Mouse (Mus musculus) MEL (cell line): ENCODE results near the gene Duox2. TPM values are rescaled to one million over a fixed set of nuclear protein-coding genes. Genes with fewer than 3 reads are reported as not detected.

Source experiments
- DNase-seq: peaks from one replicate; pipeline ENCODE4 v3.0.0; 2011; ENCODE audit warnings: low read depth, low spot score
- H3K27ac ChIP-seq: 2 replicates; pipeline ENCODE4 v1.5.1; 2012; ENCODE audit warnings: low read depth, mild to moderate bottlenecking, control low read depth, low read length, moderate library complexity; ENCODE audit not compliant: control insufficient read depth
- H3K27me3 ChIP-seq, 2 experiments: fragments of 150-350 bp in 1 of 2; sonication (generic) in 1 of 2; 2 replicates each; pipeline ENCODE4 v1.6.1; 2012; ENCODE audit warnings: low read length in 2 of 2, mild to moderate bottlenecking in 2 of 2, improper control_type of control experiment in 1 of 2, moderate library complexity in 1 of 2; ENCODE audit not compliant: insufficient read depth in 2 of 2, control insufficient read depth in 1 of 2
- H3K36me3 ChIP-seq, 2 experiments: 2 replicates each; pipeline ENCODE4 v1.6.1; 2012 to 2014; ENCODE audit warnings: low read length in 2 of 2, improper control_type of control experiment in 1 of 2, inconsistent platforms in 1 of 2, mild to moderate bottlenecking in 1 of 2; ENCODE audit not compliant: insufficient read depth in 2 of 2, control insufficient read depth in 1 of 2
- H3K4me1 ChIP-seq, 2 experiments: fragments of 150-350 bp in 1 of 2; sonication (generic) in 1 of 2; 2 replicates each; pipeline ENCODE4 v1.6.1; 2012; ENCODE audit warnings: low read length in 2 of 2, improper control_type of control experiment in 1 of 2, mild to moderate bottlenecking in 1 of 2; ENCODE audit not compliant: insufficient read depth in 2 of 2, control insufficient read depth in 1 of 2
- H3K4me3 ChIP-seq, 2 experiments: fragments of 150-350 bp in 1 of 2; sonication (generic) in 1 of 2; 2 replicates each; pipeline ENCODE4 v1.5.1; 2012; ENCODE audit warnings: low read depth in 2 of 2, low read length in 2 of 2, mild to moderate bottlenecking in 2 of 2, moderate library complexity in 2 of 2, control low read depth in 1 of 2, improper control_type of control experiment in 1 of 2; ENCODE audit not compliant: control insufficient read depth in 1 of 2, insufficient read depth in 1 of 2
- H3K79me2 ChIP-seq: 2 replicates; pipeline ENCODE4 v1.6.1; 2012; ENCODE audit warnings: mild to moderate bottlenecking, low read length, moderate library complexity; ENCODE audit not compliant: control insufficient read depth, poor library complexity, insufficient read depth
- H3K9ac ChIP-seq: 2 replicates; pipeline ENCODE4 v1.6.1; 2012; ENCODE audit warnings: low read depth, mild to moderate bottlenecking, control low read depth, low read length, moderate library complexity; ENCODE audit not compliant: control insufficient read depth, poor library complexity, severe bottlenecking
- H3K9me3 ChIP-seq: fragments of 150-350 bp; sonication (generic); replicated peaks from 2 replicates; pipeline ENCODE4 v1.6.1; 2012; ENCODE audit warnings: mild to moderate bottlenecking, low read length, improper control_type of control experiment, moderate library complexity; ENCODE audit not compliant: insufficient read depth
- CHD1 ChIP-seq: IDR thresholded peaks from 2 replicates; pipeline ENCODE4 v1.6.1; 2012; ENCODE audit warnings: low read depth, mild to moderate bottlenecking, inconsistent platforms, low read length, improper control_type of control experiment
- CHD2 ChIP-seq: IDR thresholded peaks from 2 replicates; pipeline ENCODE4 v1.6.1; 2011; ENCODE audit warnings: low read length, improper control_type of control experiment
- E2F4 ChIP-seq: IDR thresholded peaks from 2 replicates; pipeline ENCODE4 v1.6.1; 2011; ENCODE audit warnings: low read depth, low read length, improper control_type of control experiment, borderline replicate concordance
- ELF1 ChIP-seq: IDR thresholded peaks from 2 replicates; pipeline ENCODE4 v1.6.1; 2014; ENCODE audit warnings: low read depth, mild to moderate bottlenecking, inconsistent platforms, low read length, improper control_type of control experiment, moderate library complexity
- EP300 ChIP-seq, 2 experiments: IDR thresholded peaks; 2 replicates each; pipeline ENCODE4 v1.6.1; 2011; ENCODE audit warnings: improper control_type of control experiment in 2 of 2, low read length in 2 of 2, low read depth in 1 of 2, mild to moderate bottlenecking in 1 of 2
- ETS1 ChIP-seq: IDR thresholded peaks from 2 replicates; pipeline ENCODE4 v1.6.1; 2012; ENCODE audit warnings: low read depth, mild to moderate bottlenecking, inconsistent platforms, low read length, improper control_type of control experiment, moderate library complexity
- GABPA ChIP-seq: IDR thresholded peaks from 2 replicates; pipeline ENCODE4 v1.6.1; 2012; ENCODE audit warnings: low read depth, mild to moderate bottlenecking, inconsistent platforms, low read length, improper control_type of control experiment, moderate library complexity
- GATA1 ChIP-seq: IDR thresholded peaks from 2 replicates; pipeline ENCODE4 v1.6.1; 2011; ENCODE audit warnings: low read depth, low read length, improper control_type of control experiment
- JUND ChIP-seq: IDR thresholded peaks from 2 replicates; pipeline ENCODE4 v1.6.1; 2011; ENCODE audit warnings: low read depth, mild to moderate bottlenecking, improper control_type of control experiment, low read length
- KAT2A ChIP-seq: conservative IDR thresholded peaks from 2 replicates; pipeline ENCODE4 v1.6.1; 2012; ENCODE audit warnings: low read depth, low read length, improper control_type of control experiment, inconsistent platforms
- MAX ChIP-seq: IDR thresholded peaks from 2 replicates; pipeline ENCODE4 v1.6.1; 2011; ENCODE audit warnings: low read length, improper control_type of control experiment
- MYB ChIP-seq: IDR thresholded peaks from 2 replicates; pipeline ENCODE4 v1.6.1; 2011; ENCODE audit warnings: mild to moderate bottlenecking, low read depth, low read length, improper control_type of control experiment
- MYC ChIP-seq: IDR thresholded peaks from 2 replicates; pipeline ENCODE4 v1.6.1; 2011; ENCODE audit warnings: low read depth, mild to moderate bottlenecking, low read length, improper control_type of control experiment, moderate library complexity
- NELFE ChIP-seq: IDR thresholded peaks from 2 replicates; pipeline ENCODE4 v1.6.1; 2011; ENCODE audit warnings: low read depth, low read length, improper control_type of control experiment
- POLR2A ChIP-seq, 2 experiments: IDR thresholded peaks; 2 replicates each; pipeline ENCODE4 v1.6.1; 2011 to 2012; ENCODE audit warnings: low read length in 2 of 2, mild to moderate bottlenecking in 2 of 2, control low read depth in 1 of 2, improper control_type of control experiment in 1 of 2, low read depth in 1 of 2, moderate library complexity in 1 of 2; ENCODE audit not compliant: control insufficient read depth in 1 of 2, insufficient read depth in 1 of 2, poor library complexity in 1 of 2
- POLR2AphosphoS2 ChIP-seq: IDR thresholded peaks from 2 replicates; pipeline ENCODE4 v1.6.1; 2011; ENCODE audit warnings: low read length, improper control_type of control experiment
- SIN3A ChIP-seq: IDR thresholded peaks from 2 replicates; pipeline ENCODE4 v1.6.1; 2012; ENCODE audit warnings: low read length, improper control_type of control experiment, inconsistent platforms
- SMC3 ChIP-seq: IDR thresholded peaks from 2 replicates; pipeline ENCODE4 v1.6.1; 2011; ENCODE audit warnings: low read depth, low read length, improper control_type of control experiment
- TAL1 ChIP-seq: IDR thresholded peaks from 2 replicates; pipeline ENCODE4 v1.6.1; 2012; ENCODE audit warnings: mild to moderate bottlenecking, inconsistent platforms, low read length, moderate library complexity, mixed read lengths
- TCF12 ChIP-seq: IDR thresholded peaks from 2 replicates; pipeline ENCODE4 v1.6.1; 2014; ENCODE audit warnings: low read depth, mild to moderate bottlenecking, inconsistent platforms, low read length, improper control_type of control experiment, moderate library complexity
- ZC3H11A ChIP-seq: IDR thresholded peaks from 2 replicates; pipeline ENCODE4 v1.6.1; 2012; ENCODE audit warnings: low read depth, mild to moderate bottlenecking, inconsistent platforms, low read length, improper control_type of control experiment
- ZMIZ1 ChIP-seq: IDR thresholded peaks from 2 replicates; pipeline ENCODE4 v1.6.1; 2012; ENCODE audit warnings: low read depth, mild to moderate bottlenecking, inconsistent platforms, low read length, improper control_type of control experiment, moderate library complexity
- ZNF384 ChIP-seq: IDR thresholded peaks from 2 replicates; pipeline ENCODE4 v1.6.1; 2012; ENCODE audit warnings: low read depth, mild to moderate bottlenecking, inconsistent platforms, low read length, improper control_type of control experiment
- polyA plus RNA-seq, 2 experiments: library from polyadenylated mRNA; stranded (reverse) in 1 of 2; unstranded in 1 of 2; fragments of >175 nt in 1 of 2; fragments of >200 nt in 1 of 2; gene quantifications; 2 replicates each; pipeline versions ENCODE4 v1.2.1 to v1.2.4; 2012; ENCODE audit warnings: low replicate concordance in 2 of 2, low read depth in 1 of 2; ENCODE audit not compliant: insufficient read length in 2 of 2, insufficient read depth in 1 of 2, missing spikeins in 1 of 2
- total RNA-seq: library from RNA; depleted of rRNA; stranded (reverse); fragments of 300-350 nt; gene quantifications from 2 replicates; pipeline ENCODE4 v1.2.3, GENCODE M21; 2012

Duox2 gene
- total and polyA plus RNA-seq, 3 experiments, result not detected

- Histone ChIP-seq H3K9ac (no peak overlapping the region), H3K4me1 (no peaks in the 10 kb centered on the region), H3K36me3 (peaks cover 0 to 4% of the 10 kb centered on the region in 2 experiments; a peak in 2 of 4 replicates), H3K79me2 (no peaks in the 10 kb centered on the region), H3K27ac (no peak overlapping the region), H3K9me3 (no peaks in the 10 kb centered on the region), H3K4me3 (no peak overlapping the region), H3K27me3 (no peaks in the 10 kb centered on the region)
- DNase-seq, result no peak
- TF ChIP-seq MYC (no peak), JUND (no peak), KAT2A (no peak), ZNF384 (no peak), CHD1 (no peak), MYB (no peak), GABPA (no peak), SMC3 (no peak), E2F4 (no peak), MAX (no peak), ELF1 (no peak), ZC3H11A (no peak), POLR2AphosphoS2 (no peak), NELFE (no peak), POLR2A (IDR thresholded peaks at IDR 0.05; ENCODE audit: control insufficient read depth in 1 of 2, insufficient read depth in 1 of 2, low read depth in 1 of 2, low read length in 2 of 2, poor library complexity in 1 of 2) (no peak), SIN3A (no peak), TAL1 (no peak), CHD2 (no peak)
Observed at GRCm38 (mm10) chr2:122255997-122256396, 42.3 kb downstream of the Duox2 start.

GRCm38 (mm10) chr2:122247786-122248185 lies 50.5 kb downstream of the Duox2 start:
- Histone ChIP-seq H3K4me1 (peaks cover 0 to 3% of the 10 kb centered on the region in 2 experiments; a peak in 1 of 4 replicates), H3K9ac (no peak overlapping the region), H3K9me3 (no peaks in the 10 kb centered on the region), H3K27me3 (no peaks in the 10 kb centered on the region), H3K27ac (no peak overlapping the region), H3K4me3 (no peak overlapping the region), H3K79me2 (no peaks in the 10 kb centered on the region), H3K36me3 (peaks cover 4 to 13% of the 10 kb centered on the region in 2 experiments; a peak in 3 of 4 replicates)
- TF ChIP-seq ETS1 (0 out of 2 replicates have a peak, but pooled peaks have one; percentile 13), EP300 (IDR thresholded peaks at IDR 0.05; ENCODE audit: low read depth in 1 of 2, low read length in 2 of 2) (peak in 1 of 2 experiments; percentile 71; a peak in 2 of 4 replicates), ELF1 (no peak), ZMIZ1 (no peak), TAL1 (peak; percentile 63), TCF12 (peak; percentile 66), GATA1 (peak; percentile 43; the same call in 1 of the 2 replicates)
- DNase-seq, result peak; percentile 62
